Mouse (Mus musculus) limb, embryonic 14.5 days (tissue): ENCODE data around the gene Zcwpw1. TPM values are rescaled to one million over a fixed set of nuclear protein-coding genes. Genes with fewer than 3 reads are reported as not detected.

Experiments
- ATAC-seq: fragments of 200-750 bp; cut with Nextera tagmentation; 2 replicates; pipeline ENCODE4 v1.8.0; 2017; ENCODE audit warnings: low read depth, moderate number of reproducible peaks, moderate TSS enrichment; ENCODE audit not compliant: low FRiP score
- DNase-seq: peaks from one replicate; pipeline ENCODE4 v3.0.0-alpha.2; 2015; ENCODE audit warnings: low spot score
- H3K27ac ChIP-seq: fragments of 300-500 bp; sonication (generic); replicated peaks from 2 replicates; pipeline ENCODE4 v1.5.1; 2014; ENCODE audit warnings: low read depth, mild to moderate bottlenecking, low read length, moderate library complexity, mixed read lengths
- H3K27me3 ChIP-seq: fragments of 300-500 bp; sonication (generic); 2 replicates; pipeline ENCODE4 v1.6.1; 2014; ENCODE audit warnings: low read length, mixed read lengths; ENCODE audit not compliant: control insufficient read depth, insufficient read depth
- H3K36me3 ChIP-seq: fragments of 300-500 bp; sonication (generic); 2 replicates; pipeline ENCODE4 v1.6.1; 2014; ENCODE audit warnings: mild to moderate bottlenecking, low read length, moderate library complexity, mixed read lengths; ENCODE audit not compliant: control insufficient read depth, insufficient read depth
- H3K4me1 ChIP-seq: fragments of 300-500 bp; sonication (generic); 2 replicates; pipeline ENCODE4 v1.6.1; 2014; ENCODE audit warnings: antibody characterized with exemption, low read length, mixed read lengths; ENCODE audit not compliant: control insufficient read depth, insufficient read depth
- H3K4me2 ChIP-seq: fragments of 300-500 bp; sonication (generic); replicated peaks from 2 replicates; pipeline ENCODE4 v1.6.1; 2014; ENCODE audit warnings: low read depth, mild to moderate bottlenecking, low read length, moderate library complexity; ENCODE audit not compliant: severe bottlenecking
- H3K4me3 ChIP-seq: fragments of 300-500 bp; sonication (generic); replicated peaks from 2 replicates; pipeline ENCODE4 v1.5.1; 2014; ENCODE audit warnings: low read length
- H3K9ac ChIP-seq: fragments of 300-500 bp; sonication (generic); 2 replicates; pipeline ENCODE4 v1.6.1; 2014; ENCODE audit warnings: mild to moderate bottlenecking, low read depth, low read length, moderate library complexity; ENCODE audit not compliant: severe bottlenecking
- H3K9me3 ChIP-seq: fragments of 300-500 bp; sonication (generic); 2 replicates; pipeline ENCODE4 v1.6.1; 2016; ENCODE audit warnings: low read length; ENCODE audit not compliant: control insufficient read depth
- POLR2A ChIP-seq: fragments of 200-500 bp; IDR thresholded peaks from 2 replicates; pipeline ENCODE4 v1.8.0; 2012; ENCODE audit warnings: inconsistent platforms, mild to moderate bottlenecking, moderate library complexity, borderline replicate concordance; ENCODE audit not compliant: insufficient read depth, insufficient read length; ENCODE audit errors: extremely low read depth
- whole genome bisulfite sequencing: fragments of 180-500 bp; shearing (Covaris S2); extraction: QIAGEN DNeasy Blood & Tissue Kit; methylation state at CpG from one replicate; pipeline ENCODE4 v1.1.7; 2014; 5-methylcytosine and 5-hydroxymethylcytosine counted together
- polyA plus RNA-seq, 2 experiments: library from polyadenylated mRNA; depleted of rRNA in 1 of 2; stranded (reverse) in 1 of 2; unstranded in 1 of 2; fragments of >200 nt; fragmentation: Nextera tagmentation in 1 of 2; extraction: Ambion mirVana in 1 of 2; gene quantifications; 2 replicates each; pipeline versions ENCODE4 v1.2.1 to v1.2.3; 2012 to 2014

The Zcwpw1 gene
- polyA plus RNA-seq, 2 experiments = 17.3 to 30.1 TPM

GRCm38 (mm10) chr5:137800917-137801316, 13.3 kb downstream of the Zcwpw1 start:
- Histone ChIP-seq H3K9me3 (no peaks in the 10 kb centered on the region), H3K27ac (no peak overlapping the region), H3K4me1 (no peaks in the 10 kb centered on the region), H3K9ac (no peak overlapping the region), H3K36me3 (no peaks in the 10 kb centered on the region; the same call in 1 of the 2 replicates), H3K4me2 (no peak overlapping the region), H3K27me3 (no peaks in the 10 kb centered on the region), H3K4me3 (no peak overlapping the region)
- ATAC-seq (no peak), DNase-seq (no peak)
- no peak for TF ChIP-seq POLR2A
- WGBS = 78% methylated on average over 3 of the region's 3 CpGs

GRCm38 (mm10) chr5:137806158-137806557, 18.6 kb downstream of the Zcwpw1 start:
- H3K4me1 ChIP-seq = no peaks in the 10 kb centered on the region
- ATAC-seq (no peak), DNase-seq (no peak)
- H3K36me3 ChIP-seq = no peaks in the 10 kb centered on the region; the same call in 1 of the 2 replicates
- H3K27ac ChIP-seq = no peak overlapping the region
- H3K9ac ChIP-seq = no peak overlapping the region
- no peak for TF ChIP-seq POLR2A
- 63% methylated on average over 1 of the region's 1 CpGs for WGBS
- H3K9me3 ChIP-seq = no peaks in the 10 kb centered on the region
- H3K4me3 ChIP-seq = no peak overlapping the region
- no peaks in the 10 kb centered on the region for H3K27me3 ChIP-seq
- H3K4me2 ChIP-seq = no peak overlapping the region

GRCm38 (mm10) chr5:137808316-137808715, 20.7 kb downstream of the Zcwpw1 start:
- Histone ChIP-seq H3K36me3 (no peaks in the 10 kb centered on the region), H3K4me2 (no peak overlapping the region), H3K27ac (no peak overlapping the region), H3K4me1 (no peaks in the 10 kb centered on the region), H3K4me3 (no peak overlapping the region), H3K9ac (no peak overlapping the region), H3K27me3 (no peaks in the 10 kb centered on the region), H3K9me3 (no peaks in the 10 kb centered on the region)
- TF ChIP-seq POLR2A = no peak
- 90% methylated on average over 5 of the region's 5 CpGs for WGBS
- no peak for DNase-seq
- ATAC-seq = no peak

GRCm38 (mm10) chr5:137817466-137818222, 30.0 kb downstream of the Zcwpw1 start:
- 69% methylated on average over 4 of the region's 4 CpGs for whole genome bisulfite sequencing
- ATAC-seq (no peak), DNase-seq (no peak)

GRCm38 (mm10) chr5:137822126-137822525, 34.5 kb downstream of the Zcwpw1 start:
- ATAC-seq (no peak), DNase-seq (no peak)
- Histone ChIP-seq H3K4me1 (no peaks in the 10 kb centered on the region), H3K27me3 (no peaks in the 10 kb centered on the region), H3K27ac (no peak overlapping the region), H3K4me2 (no peak overlapping the region), H3K9ac (no peak overlapping the region), H3K4me3 (no peak overlapping the region), H3K36me3 (no peaks in the 10 kb centered on the region), H3K9me3 (no peaks in the 10 kb centered on the region)
- TF ChIP-seq POLR2A = no peak
- WGBS = 71% methylated on average over 4 of the region's 4 CpGs

More at GRCm38 (mm10) chr5:137817466-137818222, 30.0 kb downstream of the Zcwpw1 start:
- H3K4me1 ChIP-seq = no peaks in the 10 kb centered on the region
- H3K9me3 ChIP-seq = no peaks in the 10 kb centered on the region
- no peaks in the 10 kb centered on the region for H3K27me3 ChIP-seq
- no peak overlapping the region for H3K4me2 ChIP-seq
- H3K4me3 ChIP-seq = no peak overlapping the region
- no peak for TF ChIP-seq POLR2A
- H3K36me3 ChIP-seq = no peaks in the 10 kb centered on the region
- H3K9ac ChIP-seq = no peak overlapping the region
- H3K27ac ChIP-seq = no peak overlapping the region
